Mouse (Mus musculus) myocyte (in vitro differentiated cells): ENCODE results near the gene Jup. TPM values are rescaled to one million over a fixed set of nuclear protein-coding genes. Genes with fewer than 3 reads are reported as not detected.
"Not testable (repeated sequence)": the region's sequence is repeated elsewhere in the genome, so short reads cannot be mapped to it uniquely, and the experiment has no call there.

Experiments used
- H3K27me3 ChIP-seq: one replicate; pipeline ENCODE4 v1.6.1; 2011; ENCODE audit not compliant: control insufficient read depth, insufficient read depth, insufficient read length
- H3K36me3 ChIP-seq: one replicate; pipeline ENCODE4 v1.6.1; 2011; ENCODE audit not compliant: control insufficient read depth, insufficient read depth
- H3K4me2 ChIP-seq: one replicate; pipeline ENCODE4 v1.6.1; 2011; ENCODE audit warnings: low read depth, control low read depth
- H3K4me3 ChIP-seq: one replicate; pipeline ENCODE4 v1.5.1; 2011; ENCODE audit warnings: mild to moderate bottlenecking, control low read depth, moderate library complexity
- H3K79me2 ChIP-seq: one replicate; pipeline ENCODE4 v1.6.1; 2011; ENCODE audit not compliant: control insufficient read depth, insufficient read depth
- H3ac ChIP-seq: one replicate; pipeline ENCODE4 v1.6.1; 2011; ENCODE audit not compliant: control insufficient read depth, insufficient read length
- CEBPB ChIP-seq: IDR thresholded peaks from 2 replicates; pipeline ENCODE4 v1.6.1; 2011; ENCODE audit warnings: mild to moderate bottlenecking, moderate library complexity; ENCODE audit not compliant: poor library complexity, insufficient read depth, severe bottlenecking
- E2F4 ChIP-seq: IDR thresholded peaks from one replicate; pipeline ENCODE4 v1.6.1; 2011; ENCODE audit warnings: mild to moderate bottlenecking, control low read depth, moderate library complexity; ENCODE audit not compliant: insufficient read depth
- MAX ChIP-seq: IDR thresholded peaks from one replicate; pipeline ENCODE4 v1.6.1; 2011; ENCODE audit warnings: low read depth, mild to moderate bottlenecking, control low read depth
- MYOD1 ChIP-seq, 3 experiments: IDR thresholded peaks; one replicate each; pipeline ENCODE4 v1.6.1; 2011; ENCODE audit warnings: control low read depth in 2 of 3, low read depth in 2 of 3, mild to moderate bottlenecking in 2 of 3, moderate library complexity in 1 of 3; ENCODE audit not compliant: insufficient read length in 2 of 3, control insufficient read depth in 1 of 3
- MYOG ChIP-seq, 3 experiments: IDR thresholded peaks; one replicate each; pipeline ENCODE4 v1.6.1; 2011; ENCODE audit warnings: control low read depth in 2 of 3, low read depth in 2 of 3, mild to moderate bottlenecking in 2 of 3; ENCODE audit not compliant: insufficient read length in 2 of 3, control insufficient read depth in 1 of 3, insufficient read depth in 1 of 3
- POLR2A ChIP-seq: IDR thresholded peaks from one replicate; pipeline ENCODE4 v1.6.1; 2011; ENCODE audit warnings: low read depth, mild to moderate bottlenecking, control low read depth, moderate library complexity; ENCODE audit not compliant: insufficient read length
- POLR2AphosphoS2 ChIP-seq: IDR thresholded peaks from one replicate; pipeline ENCODE4 v1.6.1; 2011; ENCODE audit warnings: low read depth, control low read depth; ENCODE audit not compliant: insufficient read length
- REST ChIP-seq: IDR thresholded peaks from one replicate; pipeline ENCODE4 v1.6.1; 2011; ENCODE audit warnings: mild to moderate bottlenecking, control low read depth, moderate library complexity; ENCODE audit not compliant: insufficient read depth, insufficient read length
- SRF ChIP-seq: IDR thresholded peaks from one replicate; pipeline ENCODE4 v1.6.1; 2011; ENCODE audit warnings: low read depth; ENCODE audit not compliant: control insufficient read depth, insufficient read length
- TCF12 ChIP-seq: IDR thresholded peaks from one replicate; pipeline ENCODE4 v1.6.1; 2011; ENCODE audit warnings: mild to moderate bottlenecking, control low read depth; ENCODE audit not compliant: poor library complexity, insufficient read depth, severe bottlenecking
- TCF3 ChIP-seq: IDR thresholded peaks from one replicate; pipeline ENCODE4 v1.6.1; 2011; ENCODE audit warnings: low read depth, control low read depth; ENCODE audit not compliant: insufficient read length
- USF1 ChIP-seq: IDR thresholded peaks from one replicate; pipeline ENCODE4 v1.6.1; 2011; ENCODE audit warnings: low read depth, mild to moderate bottlenecking, control low read depth, moderate library complexity
- polyA plus RNA-seq: library from polyadenylated mRNA; unstranded; fragments of >200 nt; fragmentation: generic; extraction: Trizol; gene quantifications from one replicate; pipeline ENCODE4 v1.2.1, GENCODE M21; 2012; ENCODE audit warnings: missing spikeins

Jup gene
- polyA plus RNA-seq, 1 experiment: 161 TPM

- Histone ChIP-seq H3K27me3 (no peaks in the 10 kb centered on the region), H3K4me2 (peak overlapping the region; percentile 97), H3K36me3 (peaks cover 26% of the 10 kb centered on the region), H3K79me2 (peaks cover 9% of the 10 kb centered on the region), H3K4me3 (peak overlapping the region; percentile 95), H3ac (no peak overlapping the region)
- TF ChIP-seq MYOD1 (IDR thresholded peaks at IDR 0.05; ENCODE audit: control insufficient read depth in 1 of 3, insufficient read length in 2 of 3, low read depth in 2 of 3) (no peak), USF1 (no peak), MAX (no peak), CEBPB (no peak), TCF3 (no peak), TCF12 (no peak), SRF (no peak), MYOG (IDR thresholded peaks at IDR 0.05; ENCODE audit: control insufficient read depth in 1 of 3, insufficient read depth in 1 of 3, insufficient read length in 2 of 3, low read depth in 2 of 3) (no peak), REST (no peak), POLR2A (no peak)
Measured at GRCm38 (mm10) chr11:100322591-100323258, 74.8 kb downstream of the Jup start.

GRCm38 (mm10) chr11:100321479-100322305 is 75.9 kb downstream of the Jup start:
- H3ac ChIP-seq: peak overlapping the region; percentile 67
- H3K4me2 ChIP-seq: peak overlapping the region; percentile 97
- TF ChIP-seq POLR2A (peak; percentile 48), CEBPB (0 out of 2 replicates have a peak, but pooled peaks have one; percentile 39), POLR2AphosphoS2 (peak; percentile 79)
- H3K4me3 ChIP-seq: peak overlapping the region; percentile 95
- H3K36me3 ChIP-seq: peaks cover 26% of the 10 kb centered on the region
- not testable (repeated sequence) for H3K27me3 ChIP-seq, H3K79me2 ChIP-seq

GRCm38 (mm10) chr11:100320701-100321410 is 76.7 kb downstream of the Jup start:
- not testable (repeated sequence) for H3K27me3 ChIP-seq, H3K79me2 ChIP-seq
- H3K4me2 ChIP-seq: peak overlapping the region; percentile 97
- peak overlapping the region; percentile 95 for H3K4me3 ChIP-seq
- H3K36me3 ChIP-seq: peaks cover 26% of the 10 kb centered on the region
- H3ac ChIP-seq: peak overlapping the region; percentile 67

GRCm38 (mm10) chr11:100320172-100320630 is 77.4 kb downstream of the Jup start:
- Histone ChIP-seq H3K36me3 (peaks cover 26% of the 10 kb centered on the region), H3K4me3 (peak overlapping the region; percentile 95), H3K4me2 (peak overlapping the region; percentile 97), H3K79me2 (peaks cover 9% of the 10 kb centered on the region), H3K27me3 (peaks cover 3% of the 10 kb centered on the region), H3ac (peak overlapping the region; percentile 67)
- TF ChIP-seq USF1 (peak; percentile 98), CEBPB (peak; percentile 80), E2F4 (peak; percentile 64), SRF (peak; percentile 69), MYOG (IDR thresholded peaks at IDR 0.05; ENCODE audit: control insufficient read depth in 1 of 3, insufficient read depth in 1 of 3, insufficient read length in 2 of 3, low read depth in 2 of 3) (peak in 1 of 3 experiments; percentile 5), REST (no peak), POLR2A (peak; percentile 88), TCF12 (no peak), TCF3 (no peak), POLR2AphosphoS2 (peak; percentile 98), MAX (peak; percentile 63)
